Mouse (Mus musculus) limb, embryonic 12.5 days (tissue): ENCODE data around the gene Atg14. TPM values are rescaled to one million over a fixed set of nuclear protein-coding genes. Genes with fewer than 3 reads are reported as not detected.
A peak's percentile ranks its signal among the peaks of the same experiment; 100 is the strongest.
"Not testable (repeated sequence)": the region's sequence is repeated elsewhere in the genome, so short reads cannot be mapped to it uniquely, and the experiment has no call there.

Experiments used
- ATAC-seq: fragments of 200-750 bp; cut with Nextera tagmentation; 2 replicates; pipeline ENCODE4 v1.8.0; 2017; ENCODE audit warnings: low read depth, moderate TSS enrichment; ENCODE audit not compliant: insufficient number of reproducible peaks, insufficient read depth, low FRiP score, low TSS enrichment
- H3K27ac ChIP-seq: fragments of 300-500 bp; sonication (generic); 2 replicates; pipeline ENCODE4 v1.5.1; 2016; ENCODE audit warnings: mild to moderate bottlenecking, moderate library complexity
- H3K27me3 ChIP-seq: fragments of 300-500 bp; sonication (generic); 2 replicates; pipeline ENCODE4 v1.6.1; 2016; ENCODE audit warnings: mild to moderate bottlenecking, moderate library complexity
- H3K36me3 ChIP-seq: fragments of 300-500 bp; sonication (generic); 2 replicates; pipeline ENCODE4 v1.6.1; 2016; ENCODE audit warnings: mild to moderate bottlenecking, moderate library complexity
- H3K4me1 ChIP-seq: fragments of 300-500 bp; sonication (generic); replicated peaks from 2 replicates; pipeline ENCODE4 v1.6.1; 2016
- H3K4me2 ChIP-seq: fragments of 300-500 bp; sonication (generic); 2 replicates; pipeline ENCODE4 v1.6.1; 2016; ENCODE audit warnings: mild to moderate bottlenecking, moderate library complexity
- H3K4me3 ChIP-seq: fragments of 300-500 bp; sonication (generic); replicated peaks from 2 replicates; pipeline ENCODE4 v1.5.1; 2016; ENCODE audit warnings: mild to moderate bottlenecking
- H3K9ac ChIP-seq: fragments of 300-500 bp; sonication (generic); replicated peaks from 2 replicates; pipeline ENCODE4 v1.6.1; 2016; ENCODE audit warnings: mild to moderate bottlenecking, moderate library complexity
- H3K9me3 ChIP-seq: fragments of 300-500 bp; sonication (generic); 2 replicates; pipeline ENCODE4 v1.6.1; 2016; ENCODE audit warnings: mild to moderate bottlenecking, moderate library complexity
- WGBS: fragments of 180-500 bp; shearing (Covaris S2); methylation state at CpG from one replicate; pipeline ENCODE4 v1.1.7; 2016; 5-methylcytosine and 5-hydroxymethylcytosine counted together
- polyA plus RNA-seq: library from polyadenylated mRNA; unstranded; fragments of >200 nt; fragmentation: Nextera tagmentation; extraction: Ambion mirVana; gene quantifications from 2 replicates; pipeline ENCODE4 v1.2.1, GENCODE M21; 2016

The Atg14 gene
- polyA plus RNA-seq: 19.4 and 20.2 TPM in 2 replicates

GRCm38 (mm10) chr14:47570549-47570948 lies at the start of gene Atg14:
Gene Atg14 (minus strand): TSS chr14:47570649.
- ATAC-seq, H3K4me3 ChIP-seq, H3K27ac ChIP-seq, H3K4me1 ChIP-seq, H3K9ac ChIP-seq, H3K27me3 ChIP-seq, H3K4me2 ChIP-seq, H3K9me3 ChIP-seq, H3K36me3 ChIP-seq: not testable (repeated sequence)
- WGBS: 92% methylated on average over 11 of the region's 11 CpGs

- H3K27me3 ChIP-seq: no peaks in the 10 kb centered on the region
- no peak overlapping the region for H3K27ac ChIP-seq
- 86% methylated on average over 5 of the region's 5 CpGs for WGBS
- H3K9me3 ChIP-seq: no peaks in the 10 kb centered on the region
- H3K4me3 ChIP-seq: no peak overlapping the region
- ATAC-seq: no peak
- no peaks in the 10 kb centered on the region for H3K36me3 ChIP-seq
- H3K4me2 ChIP-seq: no peak overlapping the region
- H3K4me1 ChIP-seq: no peaks in the 10 kb centered on the region
- H3K9ac ChIP-seq: no peak overlapping the region
Measured at GRCm38 (mm10) chr14:47618891-47619290, 48.4 kb upstream of the Atg14 start.

GRCm38 (mm10) chr14:47613254-47613653 lies 42.8 kb upstream of the Atg14 start:
- H3K4me1 ChIP-seq: peaks cover 10% of the 10 kb centered on the region; the same call in 1 of the 2 replicates
- no peak overlapping the region for H3K4me3 ChIP-seq
- H3K27me3 ChIP-seq: no peaks in the 10 kb centered on the region
- 49% methylated on average over 7 of the region's 7 CpGs for WGBS
- no peak for ATAC-seq
- H3K9ac ChIP-seq: no peak overlapping the region
- H3K27ac ChIP-seq: no peak overlapping the region
- no peaks in the 10 kb centered on the region for H3K36me3 ChIP-seq
- no peak overlapping the region for H3K4me2 ChIP-seq
- H3K9me3 ChIP-seq: no peaks in the 10 kb centered on the region

- no peaks in the 10 kb centered on the region for H3K27me3 ChIP-seq
- H3K4me3 ChIP-seq: no peak overlapping the region; the same call in 1 of the 2 replicates
- 0 out of 2 replicates have a peak overlapping the region, but pooled peaks have one; percentile 41 for H3K27ac ChIP-seq
- H3K9ac ChIP-seq: no peak overlapping the region; the same call in 1 of the 2 replicates
- H3K9me3 ChIP-seq: no peaks in the 10 kb centered on the region
- peak overlapping the region; percentile 44 for H3K4me2 ChIP-seq
- peak; percentile 59; the same call in 1 of the 2 replicates for ATAC-seq
- 26% methylated on average over 11 of the region's 11 CpGs for WGBS
- no peaks in the 10 kb centered on the region for H3K36me3 ChIP-seq
- H3K4me1 ChIP-seq: 0 out of 2 replicates have a peak, but pooled peaks cover 4% of the 10 kb centered on the region
Measured at GRCm38 (mm10) chr14:47597942-47598388, 27.5 kb upstream of the Atg14 start.

- Histone ChIP-seq H3K36me3 (no peaks in the 10 kb centered on the region), H3K4me3 (no peak overlapping the region), H3K4me2 (no peak overlapping the region), H3K9me3 (no peaks in the 10 kb centered on the region), H3K9ac (no peak overlapping the region), H3K27me3 (no peaks in the 10 kb centered on the region), H3K4me1 (0 out of 2 replicates have a peak, but pooled peaks cover 4% of the 10 kb centered on the region), H3K27ac (no peak overlapping the region)
- 49% methylated on average over 7 of the region's 7 CpGs for WGBS
- ATAC-seq: no peak
Measured at GRCm38 (mm10) chr14:47594426-47595103, 24.1 kb upstream of the Atg14 start.

GRCm38 (mm10) chr14:47590391-47590975 lies 20.0 kb upstream of the Atg14 start:
- Histone ChIP-seq H3K27ac (no peak overlapping the region), H3K4me3 (no peak overlapping the region), H3K4me2 (no peak overlapping the region), H3K4me1 (no peaks in the 10 kb centered on the region), H3K9ac (no peak overlapping the region), H3K36me3 (no peaks in the 10 kb centered on the region), H3K27me3 (no peaks in the 10 kb centered on the region), H3K9me3 (no peaks in the 10 kb centered on the region)
- WGBS: 82% methylated on average over 10 of the region's 10 CpGs
- ATAC-seq: no peak

GRCm38 (mm10) chr14:47589444-47589843 lies 19.0 kb upstream of the Atg14 start:
- Histone ChIP-seq H3K4me1 (no peaks in the 10 kb centered on the region), H3K36me3 (no peaks in the 10 kb centered on the region), H3K9ac (no peak overlapping the region), H3K4me2 (no peak overlapping the region), H3K27me3 (no peaks in the 10 kb centered on the region), H3K4me3 (no peak overlapping the region), H3K9me3 (no peaks in the 10 kb centered on the region), H3K27ac (no peak overlapping the region)
- no peak for ATAC-seq
- WGBS: 85% methylated on average over 1 of the region's 1 CpGs

GRCm38 (mm10) chr14:47584346-47584745 lies 13.9 kb upstream of the Atg14 start:
- Histone ChIP-seq H3K36me3 (no peaks in the 10 kb centered on the region), H3K4me3 (no peak overlapping the region), H3K27me3 (no peaks in the 10 kb centered on the region), H3K9ac (no peak overlapping the region), H3K4me1 (no peaks in the 10 kb centered on the region), H3K9me3 (no peaks in the 10 kb centered on the region), H3K27ac (no peak overlapping the region), H3K4me2 (no peak overlapping the region)
- no peak for ATAC-seq

GRCm38 (mm10) chr14:47581681-47582080 lies 11.2 kb upstream of the Atg14 start:
- Histone ChIP-seq H3K4me3 (no peak overlapping the region), H3K9ac (no peak overlapping the region), H3K27ac (no peak overlapping the region), H3K4me1 (no peaks in the 10 kb centered on the region), H3K4me2 (no peak overlapping the region), H3K36me3 (no peaks in the 10 kb centered on the region), H3K9me3 (no peaks in the 10 kb centered on the region), H3K27me3 (no peaks in the 10 kb centered on the region)
- WGBS: 62% methylated on average over 2 of the region's 2 CpGs
- no peak for ATAC-seq

- Histone ChIP-seq H3K36me3 (no peaks in the 10 kb centered on the region), H3K4me1 (no peaks in the 10 kb centered on the region), H3K9me3 (no peaks in the 10 kb centered on the region), H3K4me2 (no peak overlapping the region), H3K27me3 (no peaks in the 10 kb centered on the region), H3K27ac (no peak overlapping the region), H3K9ac (no peak overlapping the region), H3K4me3 (no peak overlapping the region)
- 69% methylated on average over 1 of the region's 1 CpGs for whole genome bisulfite sequencing
- ATAC-seq: no peak
Measured at GRCm38 (mm10) chr14:47581280-47581679, 10.8 kb upstream of the Atg14 start.

GRCm38 (mm10) chr14:47578086-47578485 lies 7.6 kb upstream of the Atg14 start:
- H3K27ac ChIP-seq: no peak overlapping the region
- no peak for ATAC-seq
- H3K9me3 ChIP-seq: no peaks in the 10 kb centered on the region
- no peaks in the 10 kb centered on the region for H3K4me1 ChIP-seq
- no peak overlapping the region for H3K9ac ChIP-seq
- 93% methylated on average over 2 of the region's 2 CpGs for WGBS
- no peak overlapping the region for H3K4me3 ChIP-seq
- no peak overlapping the region for H3K4me2 ChIP-seq
- no peaks in the 10 kb centered on the region for H3K36me3 ChIP-seq
- H3K27me3 ChIP-seq: no peaks in the 10 kb centered on the region
